Mouse (Mus musculus): ENCODE data around the gene Fam76a. TPM values are rescaled to one million over a fixed set of nuclear protein-coding genes. Genes with fewer than 3 reads are reported as not detected.

The Fam76a gene
- polyA plus RNA-seq, 2 experiments: 19.0 to 57.1 TPM

GRCm38 (mm10) chr4:132871116-132871515 is 51.2 kb downstream of the Fam76a start:
- Histone ChIP-seq H3K4me2 (replicated peaks; ENCODE audit: low read depth, low read length, severe bottlenecking) (no peak overlapping the region), H3K36me3 (ENCODE audit: control insufficient read depth, insufficient read depth, low read length) (peaks cover 55% of the 10 kb centered on the region), H3K9ac (ENCODE audit: low read depth, low read length, severe bottlenecking) (no peak overlapping the region), H3K9me3 (ENCODE audit: control insufficient read depth, low read length) (no peaks in the 10 kb centered on the region), H3K27ac (replicated peaks; ENCODE audit: low read depth, low read length) (no peak overlapping the region), H3K4me1 (ENCODE audit: control insufficient read depth, insufficient read depth, low read length) (no peaks in the 10 kb centered on the region), H3K27me3 (ENCODE audit: control insufficient read depth, insufficient read depth, low read length) (no peaks in the 10 kb centered on the region), H3K4me3 (replicated peaks; ENCODE audit: low read length) (no peak overlapping the region)
- DNase-seq (ENCODE audit: low spot score): no peak
- TF ChIP-seq POLR2A (IDR thresholded peaks at IDR 0.05; ENCODE audit: borderline replicate concordance, extremely low read depth, insufficient read depth, insufficient read length): no peak
- 99% methylated on average over 3 of the region's 3 CpGs for WGBS
- ATAC-seq (ENCODE audit: low FRiP score, low read depth): no peak

GRCm38 (mm10) chr4:132864856-132865255 is 57.5 kb downstream of the Fam76a start:
- WGBS: 93% methylated on average over 2 of the region's 2 CpGs
- H3K36me3 ChIP-seq (ENCODE audit: control insufficient read depth, insufficient read depth, low read length): peaks cover 88% of the 10 kb centered on the region
- H3K27me3 ChIP-seq (ENCODE audit: control insufficient read depth, insufficient read depth, low read length): no peaks in the 10 kb centered on the region
- H3K4me1 ChIP-seq (ENCODE audit: control insufficient read depth, insufficient read depth, low read length): no peaks in the 10 kb centered on the region
- H3K4me3 ChIP-seq (replicated peaks; ENCODE audit: low read length): no peak overlapping the region
- TF ChIP-seq POLR2A (IDR thresholded peaks at IDR 0.05; ENCODE audit: borderline replicate concordance, extremely low read depth, insufficient read depth, insufficient read length): no peak
- H3K4me2 ChIP-seq (replicated peaks; ENCODE audit: low read depth, low read length, severe bottlenecking): no peak overlapping the region
- ATAC-seq (ENCODE audit: low FRiP score, low read depth) (no peak), DNase-seq (ENCODE audit: low spot score) (no peak)
- no peak overlapping the region for H3K9ac ChIP-seq (ENCODE audit: low read depth, low read length, severe bottlenecking)
- H3K9me3 ChIP-seq (ENCODE audit: control insufficient read depth, low read length): no peaks in the 10 kb centered on the region
- no peak overlapping the region for H3K27ac ChIP-seq (replicated peaks; ENCODE audit: low read depth, low read length)

DNA sequence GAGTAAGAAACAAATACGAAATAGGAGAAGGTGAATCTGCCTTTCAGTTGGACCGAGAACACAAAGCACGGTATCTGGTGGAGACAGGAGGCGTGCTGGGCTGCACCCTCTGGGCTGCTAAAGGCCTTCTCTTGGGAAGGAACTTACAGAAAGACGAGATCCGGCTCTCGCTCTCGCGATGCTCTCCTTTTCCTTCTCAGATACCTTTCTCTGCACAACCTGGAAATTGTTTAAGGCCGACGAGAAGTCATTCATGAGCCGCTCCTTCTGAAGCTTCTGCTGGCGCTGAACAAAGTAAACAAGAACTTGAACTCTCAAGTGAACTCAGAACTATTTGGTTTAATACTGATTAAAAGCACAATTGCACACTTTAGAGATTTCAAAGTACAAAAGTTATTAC is 59.3 kb downstream of the Fam76a start:
- H3K4me1 ChIP-seq (ENCODE audit: control insufficient read depth, insufficient read depth, low read length): no peaks in the 10 kb centered on the region
- DNase-seq (ENCODE audit: low spot score): no peak
- H3K27ac ChIP-seq (replicated peaks; ENCODE audit: low read depth, low read length): no peak overlapping the region
- peaks cover 88% of the 10 kb centered on the region for H3K36me3 ChIP-seq (ENCODE audit: control insufficient read depth, insufficient read depth, low read length)
- no peak overlapping the region for H3K4me2 ChIP-seq (replicated peaks; ENCODE audit: low read depth, low read length, severe bottlenecking)
- no peaks in the 10 kb centered on the region for H3K27me3 ChIP-seq (ENCODE audit: control insufficient read depth, insufficient read depth, low read length)
- TF ChIP-seq POLR2A (IDR thresholded peaks at IDR 0.05; ENCODE audit: borderline replicate concordance, extremely low read depth, insufficient read depth, insufficient read length): no peak
- 94% methylated on average over 13 of the region's 13 CpGs for WGBS
- H3K9ac ChIP-seq (ENCODE audit: low read depth, low read length, severe bottlenecking): no peak overlapping the region
- no peaks in the 10 kb centered on the region for H3K9me3 ChIP-seq (ENCODE audit: control insufficient read depth, low read length)
- H3K4me3 ChIP-seq (replicated peaks; ENCODE audit: low read length): no peak overlapping the region
- ATAC-seq (ENCODE audit: low FRiP score, low read depth): no peak

GRCm38 (mm10) chr4:132860880-132861279 is 61.5 kb downstream of the Fam76a start:
- Histone ChIP-seq H3K4me1 (ENCODE audit: control insufficient read depth, insufficient read depth, low read length) (no peaks in the 10 kb centered on the region), H3K4me3 (replicated peaks; ENCODE audit: low read length) (no peak overlapping the region), H3K27ac (replicated peaks; ENCODE audit: low read depth, low read length) (no peak overlapping the region), H3K9me3 (ENCODE audit: control insufficient read depth, low read length) (no peaks in the 10 kb centered on the region), H3K4me2 (replicated peaks; ENCODE audit: low read depth, low read length, severe bottlenecking) (no peak overlapping the region), H3K9ac (ENCODE audit: low read depth, low read length, severe bottlenecking) (no peak overlapping the region), H3K27me3 (ENCODE audit: control insufficient read depth, insufficient read depth, low read length) (no peaks in the 10 kb centered on the region), H3K36me3 (ENCODE audit: control insufficient read depth, insufficient read depth, low read length) (peaks cover 88% of the 10 kb centered on the region)
- ATAC-seq (ENCODE audit: low FRiP score, low read depth) (no peak), DNase-seq (ENCODE audit: low spot score) (no peak)
- WGBS: 100% methylated on average over 1 of the region's 1 CpGs
- TF ChIP-seq POLR2A (IDR thresholded peaks at IDR 0.05; ENCODE audit: borderline replicate concordance, extremely low read depth, insufficient read depth, insufficient read length): no peak

Other genes starting within 250 kb of the Fam76a start
- gene Xkr8, start 190.0 kb downstream of the Fam76a start, polyA plus RNA-seq (2012; rRNA removed): 8.0 and 10.2 TPM in 2 replicates
- gene Xkr8, start 190.0 kb downstream of the Fam76a start, polyA plus RNA-seq (2014; fragmentation: Nextera tagmentation; extraction: Ambion mirVana): 7.3 and 9.9 TPM in 2 replicates
- 8.0 and 9.0 TPM in 2 replicates for gene Smpdl3b, start 165.3 kb downstream of the Fam76a start, polyA plus RNA-seq (2012; rRNA removed)
- 6.3 and 7.1 TPM in 2 replicates for gene Smpdl3b, start 165.3 kb downstream of the Fam76a start, polyA plus RNA-seq (2014; fragmentation: Nextera tagmentation; extraction: Ambion mirVana)
- 74.5 and 76.4 TPM in 2 replicates for gene Rpa2, start 154.2 kb downstream of the Fam76a start, polyA plus RNA-seq (2012; rRNA removed)
- gene Rpa2, start 154.2 kb downstream of the Fam76a start, polyA plus RNA-seq (2014; fragmentation: Nextera tagmentation; extraction: Ambion mirVana): 104 and 114 TPM in 2 replicates
- 2.0 and 2.1 TPM in 2 replicates for gene Themis2, start 126.2 kb downstream of the Fam76a start, polyA plus RNA-seq (2012; rRNA removed)
- 1.9 and 2.4 TPM in 2 replicates for gene Themis2, start 126.2 kb downstream of the Fam76a start, polyA plus RNA-seq (2014; fragmentation: Nextera tagmentation; extraction: Ambion mirVana)
- 79.7 and 91.6 TPM in 2 replicates for gene Ppp1r8, start 79.4 kb downstream of the Fam76a start, polyA plus RNA-seq (2012; rRNA removed)
- 66.2 and 68.0 TPM in 2 replicates for gene Ppp1r8, start 79.4 kb downstream of the Fam76a start, polyA plus RNA-seq (2014; fragmentation: Nextera tagmentation; extraction: Ambion mirVana)
- gene Stx12, start 38.0 kb downstream of the Fam76a start, polyA plus RNA-seq (2012; rRNA removed): 54.2 and 57.3 TPM in 2 replicates
- gene Stx12, start 38.0 kb downstream of the Fam76a start, polyA plus RNA-seq (2014; fragmentation: Nextera tagmentation; extraction: Ambion mirVana): 64.6 and 65.2 TPM in 2 replicates
- 0.54 and 0.64 TPM in 2 replicates for gene Fgr, start 51.5 kb upstream of the Fam76a start, polyA plus RNA-seq (2012; rRNA removed)
- gene Fgr, start 51.5 kb upstream of the Fam76a start, polyA plus RNA-seq (2014; fragmentation: Nextera tagmentation; extraction: Ambion mirVana): 0.35 and 0.62 TPM in 2 replicates
- gene Ahdc1, start 88.7 kb upstream of the Fam76a start, polyA plus RNA-seq (2012; rRNA removed): 29.6 and 41.0 TPM in 2 replicates
- 12.9 and 15.6 TPM in 2 replicates for gene Ahdc1, start 88.7 kb upstream of the Fam76a start, polyA plus RNA-seq (2014; fragmentation: Nextera tagmentation; extraction: Ambion mirVana)
- gene Wasf2, start 207.9 kb upstream of the Fam76a start, polyA plus RNA-seq (2012; rRNA removed): 62.0 and 70.9 TPM in 2 replicates
- gene Wasf2, start 207.9 kb upstream of the Fam76a start, polyA plus RNA-seq (2014; fragmentation: Nextera tagmentation; extraction: Ambion mirVana): 92.2 and 96.6 TPM in 2 replicates